Mouse (Mus musculus) liver, adult 2 months (tissue): ENCODE results near the gene Tas2r122.

Experiments used
- CTCF ChIP-seq: fragments of 200-500 bp; IDR thresholded peaks from 2 replicates; pipeline ENCODE4 v1.5.1; 2011; ENCODE audit warnings: low read depth, low read length, control low read depth
- POLR2A ChIP-seq: fragments of 200-500 bp; IDR thresholded peaks from 2 replicates; pipeline ENCODE4 v1.6.1; 2011; ENCODE audit warnings: low read length, control low read depth; ENCODE audit not compliant: insufficient read depth; ENCODE audit errors: extremely low read depth

DNA sequence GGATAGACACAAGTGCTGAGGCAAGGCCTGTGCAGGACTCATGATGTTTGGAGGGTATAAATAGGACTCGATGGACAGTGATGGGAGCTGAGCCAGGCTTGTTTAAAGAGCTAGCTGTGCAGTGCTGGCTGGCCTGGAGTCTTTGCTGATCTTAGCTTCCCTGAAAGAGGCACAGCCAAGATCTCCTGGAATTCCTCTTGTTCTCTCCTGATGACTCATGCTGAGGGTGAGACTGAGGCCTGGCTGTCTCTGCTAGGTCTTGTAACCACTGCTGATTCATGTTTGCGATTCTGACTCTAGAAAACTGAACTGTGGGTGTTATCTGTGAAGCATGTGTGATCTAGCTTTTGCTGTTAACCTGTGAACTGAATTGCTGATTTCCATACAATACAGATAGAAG, 38.5 kb upstream of the Tas2r122 start:
- TF ChIP-seq CTCF (no peak), POLR2A (no peak)
